Mouse (Mus musculus) embryonic facial prominence, embryonic 11.5 days (tissue): Measurements from ENCODE around the gene Ccdc3. TPM values are rescaled to one million over a fixed set of nuclear protein-coding genes. Genes with fewer than 3 reads are reported as not detected.

ENCODE experiments used
- ATAC-seq: fragments of 200-750 bp; cut with Nextera tagmentation; replicated peaks from 2 replicates; pipeline ENCODE4 v1.8.0; 2017; ENCODE audit warnings: low read depth; ENCODE audit not compliant: insufficient number of reproducible peaks, low FRiP score, low TSS enrichment
- DNase-seq: peaks from one replicate; pipeline ENCODE4 v3.0.0-alpha.2; 2015; ENCODE audit warnings: low spot score
- H3K27ac ChIP-seq: fragments of 300-500 bp; sonication (generic); replicated peaks from 2 replicates; pipeline ENCODE4 v1.5.1; 2014; ENCODE audit warnings: mild to moderate bottlenecking, low read depth, low read length, control low read depth
- H3K27me3 ChIP-seq: fragments of 300-500 bp; sonication (generic); 2 replicates; pipeline ENCODE4 v1.6.1; 2014; ENCODE audit warnings: mild to moderate bottlenecking, low read length, moderate library complexity, mixed read lengths; ENCODE audit not compliant: control insufficient read depth, insufficient read depth
- H3K36me3 ChIP-seq: fragments of 300-500 bp; sonication (generic); replicated peaks from 2 replicates; pipeline ENCODE4 v1.6.1; 2014; ENCODE audit warnings: low read depth, mild to moderate bottlenecking, low read length, moderate library complexity, mixed read lengths; ENCODE audit not compliant: control insufficient read depth, insufficient read depth
- H3K4me1 ChIP-seq: fragments of 300-500 bp; sonication (generic); 2 replicates; pipeline ENCODE4 v1.6.1; 2014; ENCODE audit warnings: low read length, mixed read lengths; ENCODE audit not compliant: control insufficient read depth, insufficient read depth
- H3K4me2 ChIP-seq: fragments of 300-500 bp; sonication (generic); 2 replicates; pipeline ENCODE4 v1.6.1; 2014; ENCODE audit warnings: low read depth, mild to moderate bottlenecking, control low read depth, low read length, moderate library complexity
- H3K4me3 ChIP-seq: fragments of 300-500 bp; sonication (generic); 2 replicates; pipeline ENCODE4 v1.5.1; 2014; ENCODE audit warnings: low read depth, low read length, control low read depth
- H3K9ac ChIP-seq: fragments of 300-500 bp; sonication (generic); replicated peaks from 2 replicates; pipeline ENCODE4 v1.6.1; 2014; ENCODE audit warnings: mild to moderate bottlenecking, control low read depth, low read length
- H3K9me3 ChIP-seq: fragments of 300-500 bp; sonication (generic); replicated peaks from 2 replicates; pipeline ENCODE4 v1.6.1; 2016; ENCODE audit warnings: mild to moderate bottlenecking, low read length, inconsistent platforms, mixed read lengths; ENCODE audit not compliant: control insufficient read depth
- WGBS: fragments of 180-500 bp; shearing (Covaris S2); extraction: QIAGEN DNeasy Blood & Tissue Kit; methylation state at CpG from one replicate; pipeline ENCODE4 v1.1.7; 2014; 5-methylcytosine and 5-hydroxymethylcytosine counted together
- polyA plus RNA-seq: library from polyadenylated mRNA; unstranded; fragments of >200 nt; fragmentation: Nextera tagmentation; extraction: Ambion mirVana; gene quantifications from 2 replicates; pipeline ENCODE4 v1.2.1, GENCODE M21; 2014

The Ccdc3 gene
- polyA plus RNA-seq, 1 experiment from 2014 or later, result 2.4 TPM

DNA sequence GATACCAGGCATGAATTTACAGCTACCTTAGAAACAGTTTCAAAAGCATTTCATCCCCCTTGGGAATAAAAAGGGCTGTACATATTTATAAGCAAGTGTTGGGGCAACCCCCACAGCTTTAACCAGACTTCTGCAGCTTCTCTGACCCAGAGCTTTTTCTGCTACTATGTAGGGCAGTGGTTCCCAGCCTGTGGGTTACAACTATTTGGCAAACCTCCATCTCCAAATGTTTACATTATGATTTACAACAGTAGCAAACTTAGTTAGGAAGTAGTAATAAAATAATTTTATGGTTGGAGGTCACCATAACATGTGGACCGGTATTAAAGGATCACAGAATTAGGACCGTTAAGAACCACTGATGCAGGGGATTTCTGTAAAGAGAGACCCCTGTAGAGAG lies 130.4 kb downstream of the Ccdc3 start:
- no peak overlapping the region for H3K9ac ChIP-seq
- H3K4me2 ChIP-seq, result no peak overlapping the region
- no peak overlapping the region for H3K27ac ChIP-seq
- ATAC-seq, result no peak
- no peaks in the 10 kb centered on the region for H3K27me3 ChIP-seq
- H3K36me3 ChIP-seq, result no peaks in the 10 kb centered on the region
- H3K9me3 ChIP-seq, result no peaks in the 10 kb centered on the region
- H3K4me1 ChIP-seq, result no peaks in the 10 kb centered on the region
- 81% methylated on average over 2 of the region's 2 CpGs for WGBS
- H3K4me3 ChIP-seq, result no peak overlapping the region
- DNase-seq, result no peak

Other genes starting within 250 kb of the Ccdc3 start
- 57.5 and 59.0 TPM in 2 replicates for gene Phyh, start 218.8 kb upstream of the Ccdc3 start, polyA plus RNA-seq
- 0.29 TPM in 1 of 2 replicates, not detected in the other for gene Ucma, start 161.7 kb upstream of the Ccdc3 start, polyA plus RNA-seq
- 58.4 and 66.0 TPM in 2 replicates for gene Mcm10, start 125.0 kb upstream of the Ccdc3 start, polyA plus RNA-seq
- 4.8 and 6.2 TPM in 2 replicates for gene Optn, start 73.7 kb upstream of the Ccdc3 start, polyA plus RNA-seq